Mouse (Mus musculus): ENCODE measurements around the gene Krt73. TPM values are rescaled to one million over a fixed set of nuclear protein-coding genes. Genes with fewer than 3 reads are reported as not detected.

Krt73 gene
- polyA plus RNA-seq, 1 experiment from 2014 or later: not detected

- Histone ChIP-seq H3K9ac (ENCODE audit: low read depth, low read length) (no peak overlapping the region), H3K27ac (ENCODE audit: low read depth, low read length) (no peak overlapping the region), H3K36me3 (ENCODE audit: control insufficient read depth, insufficient read depth) (no peaks in the 10 kb centered on the region), H3K4me2 (replicated peaks; ENCODE audit: low read depth) (no peak overlapping the region), H3K27me3 (replicated peaks; ENCODE audit: control insufficient read depth, insufficient read depth, low read length) (no peaks in the 10 kb centered on the region), H3K9me3 (ENCODE audit: control insufficient read depth) (no peaks in the 10 kb centered on the region), H3K4me3 (ENCODE audit: low read depth, low read length) (no peak overlapping the region), H3K4me1 (replicated peaks; ENCODE audit: control insufficient read depth, insufficient read depth, low read length) (no peaks in the 10 kb centered on the region)
- no peak for TF ChIP-seq CTCF (IDR thresholded peaks at IDR 0.05; ENCODE audit: low read depth)
- WGBS: 51% methylated on average over 10 of the region's 10 CpGs
- ATAC-seq: no peak
Observed at GRCm38 (mm10) chr15:101773420-101773819, 28.7 kb downstream of the Krt73 start.

- no peak overlapping the region for H3K4me3 ChIP-seq (ENCODE audit: low read depth, low read length)
- H3K4me1 ChIP-seq (replicated peaks; ENCODE audit: control insufficient read depth, insufficient read depth, low read length): no peaks in the 10 kb centered on the region
- peak; percentile 48 for ATAC-seq
- 2% methylated on average over 5 of the region's 5 CpGs for WGBS
- H3K36me3 ChIP-seq (ENCODE audit: control insufficient read depth, insufficient read depth): no peaks in the 10 kb centered on the region
- H3K27ac ChIP-seq (ENCODE audit: low read depth, low read length): no peak overlapping the region
- H3K9ac ChIP-seq (ENCODE audit: low read depth, low read length): no peak overlapping the region
- no peaks in the 10 kb centered on the region for H3K9me3 ChIP-seq (ENCODE audit: control insufficient read depth)
- TF ChIP-seq CTCF (IDR thresholded peaks at IDR 0.05; ENCODE audit: low read depth): peak; percentile 92
- H3K27me3 ChIP-seq (replicated peaks; ENCODE audit: control insufficient read depth, insufficient read depth, low read length): no peaks in the 10 kb centered on the region
- no peak overlapping the region for H3K4me2 ChIP-seq (replicated peaks; ENCODE audit: low read depth)
Observed at GRCm38 (mm10) chr15:101772711-101773081, 29.4 kb downstream of the Krt73 start.

DNA sequence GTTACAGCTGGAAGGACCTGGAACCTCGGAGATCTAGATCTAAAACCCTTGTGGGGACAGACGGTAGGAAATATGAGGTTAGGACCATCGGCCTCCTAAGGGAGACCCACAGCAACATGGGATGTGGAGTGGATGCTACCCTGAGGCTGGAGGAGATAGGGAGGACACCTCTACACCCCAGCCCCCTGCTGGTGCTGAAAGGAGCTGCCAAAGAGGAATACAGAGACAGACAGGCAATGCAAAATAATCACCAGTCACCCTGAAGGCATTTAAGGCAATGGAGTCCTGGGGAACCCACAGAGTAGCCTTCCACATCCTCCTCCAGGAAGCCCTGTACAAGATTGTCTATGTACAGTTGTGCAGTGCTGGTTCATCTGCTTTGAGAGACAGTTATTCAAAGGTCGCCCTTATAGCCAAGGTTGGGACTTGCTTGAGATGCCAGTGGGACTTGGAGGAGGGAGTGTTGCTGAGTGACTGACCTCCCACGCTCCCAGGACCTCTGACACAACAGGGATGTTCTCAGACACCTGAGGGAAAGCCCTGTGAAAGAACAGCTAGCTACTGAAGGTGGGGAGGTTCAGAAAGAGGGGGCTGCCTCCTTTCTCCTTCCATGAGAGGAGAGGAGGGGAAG, 30.0 kb downstream of the Krt73 start:
- WGBS: 70% methylated on average over 5 of the region's 5 CpGs
- no peaks in the 10 kb centered on the region for H3K4me1 ChIP-seq (replicated peaks; ENCODE audit: control insufficient read depth, insufficient read depth, low read length)
- no peak overlapping the region for H3K9ac ChIP-seq (ENCODE audit: low read depth, low read length)
- H3K9me3 ChIP-seq (ENCODE audit: control insufficient read depth): no peaks in the 10 kb centered on the region
- peak; percentile 71 for TF ChIP-seq CTCF (IDR thresholded peaks at IDR 0.05; ENCODE audit: low read depth)
- H3K4me3 ChIP-seq (ENCODE audit: low read depth, low read length): no peak overlapping the region
- H3K36me3 ChIP-seq (ENCODE audit: control insufficient read depth, insufficient read depth): no peaks in the 10 kb centered on the region
- no peak overlapping the region for H3K4me2 ChIP-seq (replicated peaks; ENCODE audit: low read depth)
- ATAC-seq: no peak
- H3K27me3 ChIP-seq (replicated peaks; ENCODE audit: control insufficient read depth, insufficient read depth, low read length): no peaks in the 10 kb centered on the region
- no peak overlapping the region for H3K27ac ChIP-seq (ENCODE audit: low read depth, low read length)

DNA sequence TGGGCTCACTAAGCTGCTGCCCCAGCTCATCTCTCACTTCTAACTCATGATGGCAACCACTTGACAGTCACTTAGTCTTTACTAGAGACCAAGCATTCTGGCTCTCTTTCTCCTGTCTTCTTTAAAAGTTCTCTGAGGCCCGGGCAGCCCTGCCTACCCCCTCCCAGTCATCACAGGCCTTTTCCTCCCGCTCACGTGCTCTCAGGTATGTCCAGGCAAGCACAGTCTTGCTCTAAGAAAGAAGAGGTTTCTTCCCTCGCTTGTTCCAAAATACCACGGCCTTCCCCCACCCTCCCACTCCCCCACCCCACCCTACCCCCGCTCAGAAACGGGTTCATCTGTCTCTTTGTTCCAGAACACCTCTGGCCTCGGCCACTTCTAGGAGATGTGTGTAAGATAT, 31.9 kb downstream of the Krt73 start:
- no peak overlapping the region for H3K4me2 ChIP-seq (replicated peaks; ENCODE audit: low read depth)
- TF ChIP-seq CTCF (IDR thresholded peaks at IDR 0.05; ENCODE audit: low read depth): no peak
- H3K4me3 ChIP-seq (ENCODE audit: low read depth, low read length): no peak overlapping the region
- H3K4me1 ChIP-seq (replicated peaks; ENCODE audit: control insufficient read depth, insufficient read depth, low read length): no peaks in the 10 kb centered on the region
- no peak overlapping the region for H3K9ac ChIP-seq (ENCODE audit: low read depth, low read length)
- H3K27me3 ChIP-seq (replicated peaks; ENCODE audit: control insufficient read depth, insufficient read depth, low read length): no peaks in the 10 kb centered on the region
- no peak overlapping the region for H3K27ac ChIP-seq (ENCODE audit: low read depth, low read length)
- H3K36me3 ChIP-seq (ENCODE audit: control insufficient read depth, insufficient read depth): no peaks in the 10 kb centered on the region
- WGBS: 27% methylated on average over 8 of the region's 8 CpGs
- no peak for ATAC-seq
- H3K9me3 ChIP-seq (ENCODE audit: control insufficient read depth): no peaks in the 10 kb centered on the region

Other genes starting within 250 kb of the Krt73 start
- 0.20 and 0.21 TPM in 2 replicates for gene Krt90, start 239.4 kb downstream of the Krt73 start, polyA plus RNA-seq (2015; fragmentation: Nextera tagmentation; extraction: Ambion mirVana)
- not detected in 2 replicates for gene Krt75, start 228.4 kb downstream of the Krt73 start, polyA plus RNA-seq (2015; fragmentation: Nextera tagmentation; extraction: Ambion mirVana)
- 0.07 TPM in 1 of 2 replicates, not detected in the other for gene Gm5414, start 174.2 kb downstream of the Krt73 start, polyA plus RNA-seq (2015; fragmentation: Nextera tagmentation; extraction: Ambion mirVana)
- gene Gm5478, start 155.0 kb downstream of the Krt73 start, polyA plus RNA-seq (2015; fragmentation: Nextera tagmentation; extraction: Ambion mirVana): not detected in 2 replicates
- gene Krt6b, start 122.1 kb downstream of the Krt73 start, polyA plus RNA-seq (2015; fragmentation: Nextera tagmentation; extraction: Ambion mirVana): 0.34 TPM in 1 of 2 replicates, not detected in the other
- 0.25 TPM in 2 replicates for gene Krt6a, start 108.0 kb downstream of the Krt73 start, polyA plus RNA-seq (2015; fragmentation: Nextera tagmentation; extraction: Ambion mirVana)
- 0.08 TPM in 1 of 2 replicates, not detected in the other for gene Krt5, start 89.4 kb downstream of the Krt73 start, polyA plus RNA-seq (2015; fragmentation: Nextera tagmentation; extraction: Ambion mirVana)
- gene Krt71, start 59.2 kb downstream of the Krt73 start, polyA plus RNA-seq (2015; fragmentation: Nextera tagmentation; extraction: Ambion mirVana): not detected in 2 replicates
- not detected in 2 replicates for gene Krt72, start 15.9 kb downstream of the Krt73 start, polyA plus RNA-seq (2015; fragmentation: Nextera tagmentation; extraction: Ambion mirVana)
- not detected in 2 replicates for gene Krt2, start 15.8 kb upstream of the Krt73 start, polyA plus RNA-seq (2015; fragmentation: Nextera tagmentation; extraction: Ambion mirVana)
- 0.50 and 0.55 TPM in 2 replicates for gene Krt1, start 48.4 kb upstream of the Krt73 start, polyA plus RNA-seq (2015; fragmentation: Nextera tagmentation; extraction: Ambion mirVana)
- gene Krt77, start 67.4 kb upstream of the Krt73 start, polyA plus RNA-seq (2015; fragmentation: Nextera tagmentation; extraction: Ambion mirVana): not detected in 2 replicates
- gene Krt76, start 90.6 kb upstream of the Krt73 start, polyA plus RNA-seq (2015; fragmentation: Nextera tagmentation; extraction: Ambion mirVana): not detected in 2 replicates
- gene Krt4, start 122.4 kb upstream of the Krt73 start, polyA plus RNA-seq (2015; fragmentation: Nextera tagmentation; extraction: Ambion mirVana): 0.17 TPM in 1 of 2 replicates, not detected in the other
- gene Krt79, start 138.0 kb upstream of the Krt73 start, polyA plus RNA-seq (2015; fragmentation: Nextera tagmentation; extraction: Ambion mirVana): 0.21 and 0.27 TPM in 2 replicates
- gene Krt78, start 151.9 kb upstream of the Krt73 start, polyA plus RNA-seq (2015; fragmentation: Nextera tagmentation; extraction: Ambion mirVana): 0.03 and 0.07 TPM in 2 replicates
- gene Krt8, start 202.1 kb upstream of the Krt73 start, polyA plus RNA-seq (2015; fragmentation: Nextera tagmentation; extraction: Ambion mirVana): 940 and 1,037 TPM in 2 replicates
- gene Krt18, start 225.8 kb upstream of the Krt73 start, polyA plus RNA-seq (2015; fragmentation: Nextera tagmentation; extraction: Ambion mirVana): 364 and 368 TPM in 2 replicates

All from intestine, postnatal 0 days (tissue).